Mouse (Mus musculus) adrenal gland, adult 8-10 months (tissue): Measurements from ENCODE around the gene Pfn3. TPM values are rescaled to one million over a fixed set of nuclear protein-coding genes. Genes with fewer than 3 reads are reported as not detected.

Experiments
- DNase-seq: peaks from one replicate; pipeline ENCODE4 v3.0.0; 2022
- microRNA-seq, 2 experiments: library from miRNA; unstranded; fragments of <30 nt; microRNA quantifications; one replicate each; pipeline ENCODE4 v1.2.0; 2022
- total RNA-seq, 4 experiments: library from RNA; stranded (reverse); gene quantifications; 2 replicates each; pipeline ENCODE4 v1.2.4; 2022

The Pfn3 gene
- total RNA-seq, 4 experiments from 2014 or later, result not detected

DNA sequence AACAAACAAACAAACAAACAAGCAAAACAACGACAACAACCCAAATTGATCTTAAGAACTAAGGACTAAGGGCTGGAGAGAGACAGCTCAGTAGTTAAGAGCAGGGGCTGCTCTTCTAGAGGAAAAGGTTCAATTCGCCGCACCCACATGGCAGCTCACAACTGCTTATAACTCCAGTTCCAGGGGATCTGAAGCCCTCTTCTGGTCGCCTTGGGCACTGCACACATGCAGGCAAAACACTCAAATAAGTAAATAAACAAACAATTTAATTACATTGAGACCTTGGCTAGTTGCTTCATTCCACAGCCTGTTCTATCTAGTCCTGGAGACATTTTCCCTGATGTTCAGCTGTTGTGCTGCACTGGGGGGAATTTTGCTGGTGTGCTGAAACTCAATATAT, 22.1 kb downstream of the Pfn3 start:
- DNase-seq, result no peak

DNA sequence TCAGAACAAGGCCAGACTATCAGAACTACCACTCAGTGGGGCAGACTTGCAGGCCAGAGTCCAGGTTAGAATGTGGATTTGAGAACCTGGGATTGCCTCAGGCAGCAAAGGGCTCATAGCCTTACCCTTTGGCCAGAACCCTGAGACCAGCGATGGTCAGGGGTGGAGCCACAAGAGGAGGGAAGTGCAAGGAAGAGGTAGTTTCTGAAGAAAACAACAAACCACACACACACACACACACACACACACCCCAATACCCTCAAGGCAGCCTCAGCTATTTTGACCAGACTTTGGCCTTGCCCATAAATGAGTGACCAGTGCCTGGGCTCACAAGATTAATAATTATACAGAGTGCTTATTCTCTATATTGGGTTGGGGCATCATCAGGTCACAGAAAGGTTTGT, 23.4 kb downstream of the Pfn3 start:
- DNase-seq, result no peak

DNA sequence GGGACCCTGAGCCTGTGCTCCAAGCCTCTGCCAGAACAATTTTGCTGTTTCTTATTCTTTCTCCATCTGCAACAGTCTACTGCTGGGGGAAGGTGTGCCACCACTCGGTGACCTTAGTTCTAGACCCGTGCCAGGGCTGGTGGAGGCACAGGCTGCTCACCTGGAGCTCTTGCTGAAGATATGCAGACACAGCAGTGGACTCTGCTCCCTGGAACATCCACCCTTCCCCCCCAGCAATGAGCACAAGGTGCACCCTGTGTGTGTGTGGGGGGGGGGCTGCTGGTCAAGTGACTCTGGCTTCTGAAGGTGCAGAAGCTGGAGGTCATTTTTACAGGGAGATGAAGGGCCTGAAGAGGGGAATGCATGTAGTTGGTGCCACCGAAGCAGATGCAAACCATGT, 24.4 kb downstream of the Pfn3 start:
- DNase-seq, result no peak

DNA sequence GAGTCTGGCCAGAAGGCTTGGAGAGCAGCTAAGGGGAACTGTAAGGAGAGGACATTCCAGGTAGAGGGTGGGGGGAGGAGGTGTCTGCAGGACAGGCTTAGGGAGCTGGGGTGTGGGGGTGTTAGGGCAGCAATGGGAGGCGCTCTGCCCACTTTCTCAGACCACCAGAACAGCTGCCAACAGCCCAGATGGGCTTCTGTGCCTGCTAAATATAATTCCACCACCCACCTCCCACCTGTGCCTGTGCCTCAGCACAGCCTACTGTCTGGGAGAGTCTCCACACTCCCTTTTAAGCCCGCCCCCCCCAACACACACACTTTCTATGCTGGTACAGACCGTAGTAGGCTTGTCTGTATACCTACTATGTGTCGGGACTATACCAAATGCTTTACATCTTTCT, 33.2 kb downstream of the Pfn3 start:
- no peak for DNase-seq

DNA sequence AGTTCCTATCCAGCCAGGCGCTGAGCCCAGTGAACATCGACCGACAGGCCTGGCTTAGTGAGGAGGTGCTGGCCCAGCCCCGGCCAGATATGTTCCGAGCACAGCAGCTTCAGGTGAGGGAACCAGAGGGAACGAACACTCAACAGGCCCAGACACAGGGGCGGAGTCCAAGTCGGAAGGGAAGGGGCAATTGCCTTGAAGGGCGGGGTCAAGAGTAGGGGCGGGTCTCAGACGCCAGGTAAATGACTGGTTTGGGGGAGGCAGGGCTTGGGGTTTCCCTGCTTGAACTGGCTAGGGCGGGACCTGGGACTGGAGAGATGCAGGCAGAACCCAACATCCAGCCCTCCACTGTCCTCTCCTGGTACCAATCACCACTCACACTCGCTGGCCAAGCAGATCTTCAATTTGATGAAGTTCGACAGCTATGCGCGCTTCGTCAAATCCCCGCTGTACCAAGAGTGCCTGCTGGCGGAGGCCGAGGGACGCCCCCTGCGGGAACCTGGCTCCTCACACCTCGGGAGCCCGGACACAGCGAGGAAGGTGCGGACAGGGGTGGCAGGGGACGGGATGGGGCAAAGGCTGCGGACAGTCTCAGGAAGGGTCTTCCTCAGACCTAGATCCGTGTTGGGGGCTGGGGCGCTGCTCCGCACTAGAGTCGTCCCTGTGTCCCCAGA, 36.0 kb downstream of the Pfn3 start:
- no peak for DNase-seq

DNA sequence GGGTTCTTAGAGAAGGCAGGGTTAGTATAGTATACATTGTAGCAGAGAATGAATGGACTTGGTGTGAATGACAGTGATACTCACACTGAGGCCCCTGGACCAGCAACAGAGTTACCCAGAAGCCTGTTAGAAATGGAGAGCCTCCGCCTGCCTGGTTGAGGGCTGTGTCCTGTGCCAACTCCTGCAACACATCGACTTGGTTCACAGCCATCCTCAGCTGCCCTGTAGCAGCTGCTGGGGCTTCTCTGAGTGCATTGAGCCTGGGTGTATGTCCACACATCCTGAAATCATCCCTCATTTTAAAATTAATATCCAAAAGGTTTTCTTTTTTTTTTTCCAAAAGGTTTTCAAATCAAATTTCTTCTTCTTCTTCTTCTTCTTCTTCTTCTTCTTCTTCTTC, 39.2 kb downstream of the Pfn3 start:
- no peak for DNase-seq

DNA sequence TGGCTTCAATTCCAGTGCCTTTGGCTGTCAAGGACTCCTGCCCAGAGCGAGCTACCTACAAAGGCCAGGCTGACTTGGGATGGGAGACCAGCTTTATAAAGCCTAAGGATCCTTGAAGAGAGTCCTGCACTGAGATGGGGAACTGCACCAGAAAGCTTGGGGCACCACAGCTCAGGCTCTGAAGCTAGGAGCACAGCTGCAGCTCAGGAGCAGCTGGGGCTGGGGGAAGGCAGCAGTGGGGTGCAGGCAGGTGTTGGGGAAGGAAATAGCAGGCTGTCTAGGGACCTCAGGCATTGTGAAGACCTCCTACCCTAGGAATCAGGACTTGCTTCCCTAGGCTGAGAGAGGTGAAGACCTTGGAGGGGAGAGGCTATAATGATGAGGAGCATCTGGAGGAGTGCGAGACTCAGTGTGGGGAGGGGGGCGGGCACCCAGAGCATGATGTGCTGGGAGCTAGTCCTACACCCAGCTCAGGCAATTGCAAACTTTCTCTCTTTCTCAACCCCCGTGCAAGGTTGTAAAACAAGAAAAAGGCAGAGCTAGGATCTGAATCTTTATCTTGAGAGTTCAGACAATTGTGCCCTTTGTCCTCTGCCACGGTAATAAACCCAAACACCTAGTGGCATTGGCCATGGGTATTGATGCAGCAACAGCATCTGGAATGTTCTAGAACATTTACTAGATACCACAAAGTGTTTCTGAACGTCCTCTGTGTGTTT, 40.7 kb downstream of the Pfn3 start:
- no peak for DNase-seq

DNA sequence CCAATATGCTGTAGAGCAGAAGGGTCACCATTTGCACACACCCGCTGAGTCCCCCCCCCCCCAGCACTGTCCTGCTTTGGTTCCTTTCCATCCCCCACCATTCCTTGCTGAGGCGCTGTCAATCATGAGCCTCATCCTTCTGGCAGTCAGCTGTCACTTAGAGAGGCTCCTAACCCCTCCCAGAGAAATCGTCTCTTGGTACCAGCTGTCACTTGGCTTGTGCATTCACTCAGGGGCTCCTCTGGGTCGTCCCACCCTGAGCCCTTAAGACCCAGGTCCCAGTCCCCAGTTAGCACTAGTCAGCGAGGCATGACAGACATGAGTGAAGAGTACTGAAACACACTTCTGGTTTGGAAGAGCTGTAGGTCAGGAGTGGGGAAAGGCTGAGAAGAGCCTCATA, 43.3 kb downstream of the Pfn3 start:
- no peak for DNase-seq

DNA sequence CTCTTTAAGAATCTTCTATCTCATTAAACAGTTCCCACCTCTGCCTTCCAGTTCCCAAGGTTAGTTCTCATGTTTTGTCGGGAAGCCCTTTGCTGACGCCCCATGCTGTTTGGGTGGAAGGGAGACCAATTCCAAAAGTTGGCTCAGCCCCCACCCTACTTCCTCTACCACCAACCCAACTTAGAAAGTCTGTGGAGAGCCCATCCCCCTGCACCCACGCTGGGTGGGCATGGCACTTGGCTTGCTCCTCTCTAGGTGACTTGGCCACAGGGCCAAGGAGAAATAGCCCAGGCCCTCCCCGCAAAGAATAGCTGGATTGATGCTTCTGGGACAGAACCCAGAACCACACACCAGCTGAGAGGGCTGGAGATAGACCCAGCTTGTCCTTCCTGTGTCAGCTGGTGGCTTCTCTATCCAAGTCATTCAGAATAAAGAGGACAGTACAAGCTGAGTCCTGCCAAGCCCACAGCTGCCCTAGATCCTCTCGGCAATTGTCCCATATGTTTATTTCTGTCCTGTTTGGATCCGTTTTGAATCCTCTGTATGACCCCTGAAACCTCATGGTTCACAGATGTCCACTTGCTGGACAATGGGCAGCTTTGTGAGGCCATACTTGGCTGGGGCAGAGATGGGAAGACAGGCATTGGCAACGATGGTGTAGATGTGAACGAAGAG, 43.9 kb downstream of the Pfn3 start:
- no peak for DNase-seq

DNA sequence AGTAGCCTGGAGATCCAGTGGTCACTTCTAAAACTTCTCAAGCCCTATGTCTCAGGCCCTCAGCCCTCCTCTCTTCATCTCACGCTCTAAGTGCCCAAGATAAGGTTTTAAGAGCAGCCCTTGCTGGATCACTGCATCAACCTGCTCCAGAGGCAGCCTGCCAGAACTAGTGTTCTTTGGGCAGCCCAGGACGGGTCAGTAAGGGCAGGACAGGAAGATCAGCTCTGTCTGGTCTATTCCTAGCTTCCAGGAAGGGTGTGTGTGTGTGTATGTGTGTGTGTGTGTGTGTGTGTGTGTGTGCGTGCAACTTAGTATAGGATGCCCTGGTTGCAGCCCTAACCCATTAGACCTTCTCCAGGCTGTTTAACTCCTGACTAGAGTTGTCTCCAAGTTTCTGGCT, 44.8 kb downstream of the Pfn3 start:
- DNase-seq, result no peak

DNA sequence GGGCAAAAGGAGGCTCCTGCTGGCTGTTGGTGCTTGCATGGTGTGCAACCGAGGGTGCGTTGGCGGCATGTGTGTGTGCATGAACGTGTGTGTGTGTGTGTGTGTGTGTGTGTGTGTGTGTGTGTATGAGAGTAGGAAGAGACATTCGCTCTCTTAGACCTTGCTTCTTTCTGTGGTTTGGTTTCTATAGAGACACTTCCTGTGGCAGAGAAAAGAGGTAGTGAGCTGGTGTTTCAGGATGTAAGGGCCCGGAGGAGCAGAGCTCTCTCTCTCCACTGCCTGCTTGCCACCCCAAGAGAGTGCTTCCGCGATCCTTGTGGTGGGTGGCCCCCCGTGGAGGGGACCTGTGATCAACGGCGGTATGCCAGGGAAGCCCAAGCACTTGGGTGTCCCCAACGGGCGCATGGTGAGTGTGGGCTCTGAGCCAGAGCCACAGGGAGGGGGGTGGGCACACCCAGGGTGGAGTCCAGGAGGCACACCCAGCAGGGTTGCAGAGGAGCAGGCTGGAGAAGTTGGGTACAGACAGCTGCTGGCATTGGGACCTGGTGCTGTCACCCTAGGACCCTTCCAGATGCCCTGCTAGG, 45.4 kb downstream of the Pfn3 start, which contains the start of gene Rgs14:
Gene Rgs14 (plus strand): TSS at position 202 of the 584 bp plus-strand sequence.
- no peak for DNase-seq

DNA sequence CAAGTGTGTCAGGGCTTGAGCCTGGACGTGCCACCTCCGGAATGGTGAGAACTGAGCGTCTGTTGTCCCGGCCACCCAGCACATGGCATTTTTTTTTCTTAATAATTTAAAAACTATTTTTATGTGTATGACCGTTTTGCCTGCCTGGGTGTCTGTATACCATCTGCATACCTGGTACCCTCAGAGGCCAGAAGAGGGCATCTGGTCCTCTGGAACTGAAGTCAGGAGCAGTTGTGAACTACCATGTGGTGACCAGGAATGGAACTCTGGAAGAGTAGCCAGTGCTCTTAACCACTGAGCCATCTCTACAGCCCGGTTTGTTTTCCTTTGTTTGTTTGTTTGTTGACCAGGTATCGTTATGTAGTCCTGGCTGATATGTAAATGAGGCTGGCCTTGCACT, 46.6 kb downstream of the Pfn3 start:
- DNase-seq, result no peak

Small RNA genes within 50 kb of the gene (microRNA-seq; reads per million reads assigned to microRNA genes)
- 1.0 to 1.2 reads per million in 2 experiments for gene Mir6943

Other genes starting within 250 kb of the Pfn3 start
- gene Nsd1, start 205.4 kb downstream of the Pfn3 start, total RNA-seq, result 100 to 1,000 TPM in 2 of 4 experiments, 10 to 100 TPM in 2; 84.9 to 139 (median 113) TPM
- gene Prelid1, start 94.7 kb downstream of the Pfn3 start, total RNA-seq, result 100 to 1,000 TPM; 146 to 172 (median 162) TPM
- gene Rab24, start 93.3 kb downstream of the Pfn3 start, total RNA-seq, result 100 to 1,000 TPM in 1 of 4 experiments, 10 to 100 TPM in 3; 62.0 to 102 (median 88.6) TPM
- gene Mxd3, start 85.4 kb downstream of the Pfn3 start, total RNA-seq, result 1 to 10 TPM in 2 of 4 experiments, under 1 TPM in 2; 0.30 to 1.9 (median 1.1) TPM
- gene Lman2, start 52.4 kb downstream of the Pfn3 start, total RNA-seq, result 100 to 1,000 TPM; 112 to 127 (median 118) TPM
- 1 to 10 TPM in 1 of 4 experiments, under 1 TPM in 3; 0.45 to 1.8 (median 0.88) TPM for gene Rgs14, start 45.5 kb downstream of the Pfn3 start, total RNA-seq
- gene Slc34a1, start 17.0 kb downstream of the Pfn3 start, total RNA-seq, result not detected
- gene F12, start 11.6 kb upstream of the Pfn3 start, total RNA-seq, result under 1 TPM in 3 of 4 experiments, not detected in 1; 0.17 to 0.71 (median 0.43) TPM
- gene Grk6, start 29.8 kb upstream of the Pfn3 start, total RNA-seq, result 10 to 100 TPM; 36.0 to 55.3 (median 48.6) TPM
- gene Prr7, start 49.0 kb upstream of the Pfn3 start, total RNA-seq, result 1 to 10 TPM; 2.3 to 4.3 (median 3.7) TPM
- 10 to 100 TPM; 13.6 to 33.8 (median 24.0) TPM for gene Dbn1, start 72.9 kb upstream of the Pfn3 start, total RNA-seq
- 10 to 100 TPM; 10.9 to 23.8 (median 18.3) TPM for gene Pdlim7, start 98.4 kb upstream of the Pfn3 start, total RNA-seq
- 1 to 10 TPM; 4.0 to 7.2 (median 4.7) TPM for gene Dok3, start 114.1 kb upstream of the Pfn3 start, total RNA-seq
- 10 to 100 TPM; 47.0 to 58.7 (median 52.7) TPM for gene Ddx41, start 121.4 kb upstream of the Pfn3 start, total RNA-seq
- 100 to 1,000 TPM in 1 of 4 experiments, 10 to 100 TPM in 3; 47.1 to 102 (median 72.8) TPM for gene Fam193b, start 155.9 kb upstream of the Pfn3 start, total RNA-seq
- gene Tmed9, start 158.5 kb upstream of the Pfn3 start, total RNA-seq, result 100 to 1,000 TPM; 177 to 220 (median 189) TPM
- gene B4galt7, start 184.7 kb upstream of the Pfn3 start, total RNA-seq, result 10 to 100 TPM; 14.9 to 18.5 (median 16.5) TPM
- gene Caml, start 207.8 kb upstream of the Pfn3 start, total RNA-seq, result 10 to 100 TPM; 30.2 to 44.0 (median 35.5) TPM
- 10 to 100 TPM; 29.1 to 58.6 (median 48.5) TPM for gene Ddx46, start 219.8 kb upstream of the Pfn3 start, total RNA-seq